Mouse (Mus musculus) C2C12 (cell line): Measurements from ENCODE around the gene En1. TPM values are rescaled to one million over a fixed set of nuclear protein-coding genes. Genes with fewer than 3 reads are reported as not detected.
A peak's percentile ranks its signal among the peaks of the same experiment; 100 is the strongest.

ENCODE experiments used
- H3K27me3 ChIP-seq: one replicate; pipeline ENCODE4 v1.6.1; 2011; ENCODE audit not compliant: control insufficient read depth, insufficient read depth, insufficient read length
- H3K36me3 ChIP-seq: one replicate; pipeline ENCODE4 v1.6.1; 2011; ENCODE audit not compliant: control insufficient read depth, insufficient read depth
- H3K4me3 ChIP-seq: one replicate; pipeline ENCODE4 v1.5.1; 2011; ENCODE audit warnings: mild to moderate bottlenecking, control low read depth; ENCODE audit not compliant: poor library complexity, insufficient read depth, severe bottlenecking
- H3K79me2 ChIP-seq: one replicate; pipeline ENCODE4 v1.6.1; 2011; ENCODE audit not compliant: control insufficient read depth, insufficient read depth
- H3K79me3 ChIP-seq: one replicate; pipeline ENCODE4 v1.6.1; 2011; ENCODE audit warnings: low read depth, control low read depth
- H3ac ChIP-seq: one replicate; pipeline ENCODE3; 2011; ENCODE audit warnings: low read depth; ENCODE audit not compliant: control insufficient read depth, insufficient read length
- CEBPB ChIP-seq: IDR thresholded peaks from one replicate; pipeline ENCODE4 v1.6.1; 2011; ENCODE audit warnings: low read depth, mild to moderate bottlenecking, control low read depth, moderate library complexity
- CTCF ChIP-seq: IDR thresholded peaks from one replicate; pipeline ENCODE4 v1.5.1; 2011; ENCODE audit not compliant: control insufficient read depth, insufficient read depth, insufficient read length
- FOSL1 ChIP-seq: IDR thresholded peaks from one replicate; pipeline ENCODE4 v1.8.0; 2011; ENCODE audit warnings: mild to moderate bottlenecking, low read length; ENCODE audit not compliant: poor library complexity, insufficient read depth, severe bottlenecking
- MAX ChIP-seq: IDR thresholded peaks from one replicate; pipeline ENCODE4 v1.6.1; 2011; ENCODE audit warnings: mild to moderate bottlenecking, control low read depth
- MYOD1 ChIP-seq: IDR thresholded peaks from one replicate; pipeline ENCODE4 v1.6.1; 2011; ENCODE audit warnings: low read depth; ENCODE audit not compliant: control insufficient read depth, insufficient read length
- MYOG ChIP-seq: IDR thresholded peaks from one replicate; pipeline ENCODE4 v1.6.1; 2011; ENCODE audit not compliant: control insufficient read depth, insufficient read length; ENCODE audit errors: extremely low read depth
- USF1 ChIP-seq: IDR thresholded peaks from one replicate; pipeline ENCODE4 v1.6.1; 2011; ENCODE audit warnings: low read depth, mild to moderate bottlenecking, control low read depth, moderate library complexity
- polyA plus RNA-seq: library from polyadenylated mRNA; unstranded; fragments of >200 nt; fragmentation: generic; extraction: Trizol; gene quantifications from one replicate; pipeline ENCODE4 v1.2.1, GENCODE M21; 2012; ENCODE audit warnings: missing spikeins

Gene En1
- polyA plus RNA-seq, 1 experiment = 11.5 TPM

DNA sequence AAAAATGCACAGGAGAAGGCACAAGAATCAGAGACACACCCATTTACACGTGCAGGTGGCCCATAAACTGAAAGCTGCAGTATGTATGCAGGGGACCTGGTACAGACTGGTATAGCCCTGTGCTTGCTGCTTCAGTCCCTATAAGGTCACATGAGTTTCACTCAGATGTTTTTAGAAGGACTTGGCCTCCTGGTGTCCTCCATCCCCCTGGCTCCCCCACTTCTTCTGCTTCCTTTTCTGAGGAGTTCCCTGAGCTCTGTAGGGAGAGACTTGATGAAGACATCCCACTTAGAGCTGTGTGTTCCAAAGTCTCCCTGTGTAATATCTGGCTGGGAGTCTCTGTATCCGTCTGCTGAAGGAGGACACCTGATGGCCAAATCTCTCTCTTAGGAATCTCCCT, 16.7 kb upstream of the En1 start:
- Histone ChIP-seq H3K36me3 (no peaks in the 10 kb centered on the region), H3ac (no peak overlapping the region), H3K4me3 (no peak overlapping the region), H3K79me2 (no peaks in the 10 kb centered on the region), H3K27me3 (peaks cover 19% of the 10 kb centered on the region), H3K79me3 (no peaks in the 10 kb centered on the region)
- no peak for TF ChIP-seq FOSL1

DNA sequence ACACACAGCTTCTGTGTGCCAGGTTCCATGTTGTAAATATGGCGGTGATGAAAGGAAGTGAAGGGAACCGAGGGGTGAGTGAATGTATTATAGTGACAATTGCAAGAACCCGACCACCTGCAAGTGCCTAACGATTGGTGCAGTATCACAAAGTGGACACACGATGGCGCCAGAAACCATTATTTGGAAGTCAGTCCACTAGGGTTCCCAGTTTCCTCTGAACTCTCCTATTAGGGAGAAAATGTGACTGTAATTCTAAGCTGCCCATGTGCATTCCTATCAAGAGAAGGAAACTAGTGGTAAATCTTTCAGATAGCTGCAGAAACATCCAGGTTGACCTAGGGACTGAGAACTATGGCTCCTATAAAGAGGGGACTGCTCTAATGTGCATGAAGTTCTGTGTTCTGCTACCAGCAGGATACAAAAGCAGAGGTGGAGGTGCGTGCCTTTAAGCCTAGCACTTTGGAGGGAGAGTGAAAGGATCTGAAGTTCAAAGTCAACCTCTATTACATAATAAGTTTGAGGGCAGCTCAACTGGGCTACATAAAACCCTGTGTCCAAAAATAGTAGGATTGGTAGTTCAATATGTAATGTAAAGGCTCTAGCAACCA, 15.6 kb upstream of the En1 start:
- Histone ChIP-seq H3K79me2 (no peaks in the 10 kb centered on the region), H3K27me3 (peaks cover 16% of the 10 kb centered on the region), H3K79me3 (no peaks in the 10 kb centered on the region), H3ac (no peak overlapping the region), H3K4me3 (no peak overlapping the region), H3K36me3 (no peaks in the 10 kb centered on the region)
- no peak for TF ChIP-seq MYOG
- TF ChIP-seq USF1 = no peak
- TF ChIP-seq CEBPB = no peak
- no peak for TF ChIP-seq MYOD1
- TF ChIP-seq FOSL1 = no peak
- TF ChIP-seq MAX = no peak
- peak; percentile 79 for TF ChIP-seq CTCF

DNA sequence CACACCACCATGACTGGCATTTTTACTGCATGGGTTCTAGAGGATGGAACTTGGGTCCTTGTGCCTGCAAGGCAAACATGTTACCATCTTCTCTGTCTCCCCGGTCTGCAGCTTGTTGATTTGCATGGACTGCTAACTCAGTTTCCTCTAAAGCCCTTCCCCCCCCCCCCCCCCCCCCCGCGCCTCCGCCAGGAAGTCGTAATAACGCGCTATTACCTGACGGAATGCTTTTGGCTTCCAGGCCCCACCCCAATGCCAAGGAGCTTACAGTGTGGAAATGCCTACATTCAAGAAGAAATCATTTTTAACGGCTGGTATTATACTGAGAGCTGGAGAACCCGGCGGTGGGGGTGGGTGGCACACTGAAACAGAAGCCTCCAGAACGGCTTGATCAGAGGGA, 14.8 kb upstream of the En1 start:
- Histone ChIP-seq H3K79me2 (no peaks in the 10 kb centered on the region), H3K4me3 (no peak overlapping the region), H3K27me3 (peaks cover 9% of the 10 kb centered on the region), H3K79me3 (no peaks in the 10 kb centered on the region), H3ac (no peak overlapping the region), H3K36me3 (no peaks in the 10 kb centered on the region)
- TF ChIP-seq CTCF (no peak), CEBPB (no peak), MYOG (no peak), FOSL1 (no peak), MAX (no peak), USF1 (no peak), MYOD1 (no peak)

DNA sequence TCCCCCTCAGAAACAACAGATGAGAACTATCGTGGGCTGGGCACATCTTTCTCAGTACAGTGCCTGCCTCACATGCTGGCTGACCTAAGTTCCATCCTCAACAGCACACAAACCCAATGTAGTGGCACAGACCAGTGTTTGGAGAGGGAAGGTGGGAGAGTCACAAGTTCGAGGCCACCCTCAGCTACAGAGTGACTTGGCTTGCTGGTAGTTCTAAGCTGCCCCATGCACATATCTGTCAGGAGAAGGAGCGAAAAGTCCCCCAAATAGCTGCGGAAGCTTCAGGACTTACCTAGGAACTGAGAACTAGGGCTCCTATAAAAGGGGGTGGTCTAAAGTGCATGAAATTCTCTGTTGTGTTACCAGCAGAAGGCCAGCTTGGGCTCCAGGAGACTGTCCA, 14.3 kb upstream of the En1 start:
- H3K36me3 ChIP-seq = no peaks in the 10 kb centered on the region
- H3K27me3 ChIP-seq = peaks cover 9% of the 10 kb centered on the region
- no peaks in the 10 kb centered on the region for H3K79me2 ChIP-seq
- no peaks in the 10 kb centered on the region for H3K79me3 ChIP-seq
- TF ChIP-seq CTCF = no peak
- no peak for TF ChIP-seq USF1
- TF ChIP-seq MAX = no peak
- no peak for TF ChIP-seq FOSL1
- no peak for TF ChIP-seq MYOG
- no peak for TF ChIP-seq CEBPB
- TF ChIP-seq MYOD1 = no peak
- no peak overlapping the region for H3ac ChIP-seq
- H3K4me3 ChIP-seq = no peak overlapping the region

DNA sequence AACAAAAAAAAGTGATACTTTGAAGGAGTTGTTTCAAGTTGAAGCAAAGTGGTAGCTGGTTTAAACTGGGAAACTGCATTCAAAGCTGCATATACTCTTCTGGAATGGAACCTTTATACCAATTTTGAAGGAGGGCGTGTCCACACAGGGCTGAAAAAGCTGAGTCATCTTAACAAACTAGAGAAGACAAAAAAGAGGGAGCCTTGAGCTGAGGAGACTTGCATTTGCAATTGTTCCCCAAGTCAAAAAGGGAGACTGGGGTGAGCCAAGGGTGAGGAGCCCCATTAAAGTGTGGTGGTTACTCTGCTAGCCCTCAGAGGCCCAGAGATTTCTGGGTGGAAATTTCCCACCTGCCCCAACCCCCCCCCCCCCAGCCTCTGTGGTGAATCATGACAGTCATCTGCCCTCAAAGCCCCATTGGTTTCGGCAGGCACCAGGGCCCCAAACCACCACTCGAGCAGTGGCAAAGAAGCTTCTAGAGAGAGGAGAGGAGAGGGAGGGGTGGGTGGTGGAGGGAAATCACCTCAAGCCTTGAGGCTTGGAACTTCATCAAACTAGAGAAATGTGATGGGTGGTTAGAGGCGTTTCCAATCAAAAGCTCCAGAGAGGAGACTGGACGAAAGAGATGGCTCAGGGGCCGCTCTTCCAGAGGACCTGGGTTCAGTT, 13.7 kb upstream of the En1 start:
- H3K79me2 ChIP-seq = no peaks in the 10 kb centered on the region
- H3K79me3 ChIP-seq = no peaks in the 10 kb centered on the region
- H3K27me3 ChIP-seq = peaks cover 7% of the 10 kb centered on the region
- H3K4me3 ChIP-seq = no peak overlapping the region
- H3K36me3 ChIP-seq = no peaks in the 10 kb centered on the region
- TF ChIP-seq FOSL1 (no peak), CEBPB (no peak), USF1 (no peak), CTCF (no peak), MYOG (no peak), MYOD1 (no peak), MAX (no peak)
- no peak overlapping the region for H3ac ChIP-seq
